Mouse (Mus musculus) myocyte (in vitro differentiated cells): Measurements from ENCODE around the gene Polr3gl.
A peak's percentile ranks its signal among the peaks of the same experiment; 100 is the strongest.

Experiments used
- CEBPB ChIP-seq: IDR thresholded peaks from 2 replicates; pipeline ENCODE4 v1.6.1; 2011; ENCODE audit warnings: mild to moderate bottlenecking, moderate library complexity; ENCODE audit not compliant: poor library complexity, insufficient read depth, severe bottlenecking
- MYOD1 ChIP-seq, 3 experiments: IDR thresholded peaks; one replicate each; pipeline ENCODE4 v1.6.1; 2011; ENCODE audit warnings: control low read depth in 2 of 3, low read depth in 2 of 3, mild to moderate bottlenecking in 2 of 3, moderate library complexity in 1 of 3; ENCODE audit not compliant: insufficient read length in 2 of 3, control insufficient read depth in 1 of 3
- POLR2A ChIP-seq: IDR thresholded peaks from one replicate; pipeline ENCODE4 v1.6.1; 2011; ENCODE audit warnings: low read depth, mild to moderate bottlenecking, control low read depth, moderate library complexity; ENCODE audit not compliant: insufficient read length
- POLR2AphosphoS2 ChIP-seq: IDR thresholded peaks from one replicate; pipeline ENCODE4 v1.6.1; 2011; ENCODE audit warnings: low read depth, control low read depth; ENCODE audit not compliant: insufficient read length
- TCF3 ChIP-seq: IDR thresholded peaks from one replicate; pipeline ENCODE4 v1.6.1; 2011; ENCODE audit warnings: low read depth, control low read depth; ENCODE audit not compliant: insufficient read length
- USF1 ChIP-seq: IDR thresholded peaks from one replicate; pipeline ENCODE4 v1.6.1; 2011; ENCODE audit warnings: low read depth, mild to moderate bottlenecking, control low read depth, moderate library complexity

- TF ChIP-seq POLR2A (no peak), POLR2AphosphoS2 (no peak), TCF3 (no peak), USF1 (no peak), MYOD1 (IDR thresholded peaks at IDR 0.05; ENCODE audit: control insufficient read depth in 1 of 3, insufficient read length in 2 of 3, low read depth in 2 of 3) (no peak), CEBPB (0 out of 2 replicates have a peak, but pooled peaks have one; percentile 43)
These were observed 607 bp downstream of the Polr3gl start for GRCm38 (mm10) chr3:96593374-96593773.
